Mouse (Mus musculus): ENCODE measurements at regions not wholly inside any gene's neighbourhood (a gene's known extent, or its start where the extent isn't known, plus 50 kb on each side); places are given as distances from the start of the nearest gene placed in this dataset.
A peak's percentile ranks its signal among the peaks of the same experiment; 100 is the strongest.
"Not testable (repeated sequence)": the region's sequence is repeated elsewhere in the genome, so short reads cannot be mapped to it uniquely, and the experiment has no call there.

- DNase-seq (ENCODE audit: low read depth): no peak
These were observed 53.3 kb upstream of the Creb5 start for GRCm38 (mm10) chr6:53233777-53234176.

GRCm38 (mm10) chr6:53232616-53233015 lies 54.5 kb upstream of the Creb5 start:
- no peak for DNase-seq (ENCODE audit: low read depth)

- DNase-seq (ENCODE audit: low read depth): no peak
These were observed 57.7 kb upstream of the Creb5 start for GRCm38 (mm10) chr6:53229350-53229749.

- DNase-seq (ENCODE audit: low read depth): no peak
These were observed 65.0 kb upstream of the Creb5 start for GRCm38 (mm10) chr6:53222104-53222503.

GRCm38 (mm10) chr6:53221668-53222005 lies 65.4 kb upstream of the Creb5 start:
- no peak for DNase-seq (ENCODE audit: low read depth)

- no peak for DNase-seq (ENCODE audit: low read depth)
These were observed 66.0 kb upstream of the Creb5 start for GRCm38 (mm10) chr6:53220784-53221667.

GRCm38 (mm10) chr6:53218871-53219286 lies 68.2 kb upstream of the Creb5 start:
- no peak for DNase-seq (ENCODE audit: low read depth)

GRCm38 (mm10) chr6:53217234-53218015 lies 69.6 kb upstream of the Creb5 start:
- no peak for DNase-seq (ENCODE audit: low read depth)

- DNase-seq (ENCODE audit: low read depth): no peak
These were observed 70.4 kb upstream of the Creb5 start for GRCm38 (mm10) chr6:53216715-53217114.

GRCm38 (mm10) chr6:53211420-53211819 lies 75.7 kb upstream of the Creb5 start:
- DNase-seq (ENCODE audit: low read depth): no peak

- no peak for DNase-seq (ENCODE audit: low read depth)
These were observed 77.7 kb upstream of the Creb5 start for GRCm38 (mm10) chr6:53209398-53209797.

GRCm38 (mm10) chr6:53208474-53208873 lies 78.6 kb upstream of the Creb5 start:
- DNase-seq (ENCODE audit: low read depth): no peak

- no peak for DNase-seq (ENCODE audit: low read depth)
These were observed 79.3 kb upstream of the Creb5 start for GRCm38 (mm10) chr6:53207781-53208180.

- DNase-seq (ENCODE audit: low read depth): no peak
These were observed 79.7 kb upstream of the Creb5 start for GRCm38 (mm10) chr6:53207361-53207760.

- no peak for DNase-seq (ENCODE audit: low read depth)
These were observed 85.7 kb upstream of the Creb5 start for GRCm38 (mm10) chr6:53201281-53201956.

- no peak for DNase-seq (ENCODE audit: low read depth)
These were observed 87.6 kb upstream of the Creb5 start for GRCm38 (mm10) chr6:53199474-53199873.

GRCm38 (mm10) chr6:53182131-53182530 lies 104.9 kb upstream of the Creb5 start:
- DNase-seq (ENCODE audit: low read depth): not testable (repeated sequence)

GRCm38 (mm10) chr6:53164423-53164841 lies 96.0 kb upstream of the Jazf1 start:
- peak; percentile 10 for DNase-seq (ENCODE audit: low read depth)

- no peak for DNase-seq (ENCODE audit: low read depth)
These were observed 94.7 kb upstream of the Jazf1 start for GRCm38 (mm10) chr6:53163091-53163490.

- no peak for DNase-seq (ENCODE audit: low read depth)
These were observed 93.2 kb upstream of the Jazf1 start for GRCm38 (mm10) chr6:53161627-53162026.

- no peak for DNase-seq (ENCODE audit: low read depth)
These were observed 86.2 kb upstream of the Jazf1 start for GRCm38 (mm10) chr6:53154621-53155020.

GRCm38 (mm10) chr6:53147478-53147877 lies 79.0 kb upstream of the Jazf1 start:
- DNase-seq (ENCODE audit: low read depth): no peak
